Mouse (Mus musculus) c-Kit-positive CD71-positive TER-119-positive erythroid progenitor cells, embryonic 14.5 days (primary cell): ENCODE results near the gene Snrpg.
A peak's percentile ranks its signal among the peaks of the same experiment; 100 is the strongest.

Experiments
- DNase-seq: peaks from one replicate; pipeline ENCODE4 v3.0.0-alpha.2; 2013; ENCODE audit warnings: low spot score

The Snrpg gene

GRCm38 (mm10) chr6:86399995-86400394 lies 28.9 kb downstream of the Snrpg start:
- no peak for DNase-seq

- peak; percentile 75 for DNase-seq
Observed at GRCm38 (mm10) chr6:86400972-86401371, 29.9 kb downstream of the Snrpg start.

DNA sequence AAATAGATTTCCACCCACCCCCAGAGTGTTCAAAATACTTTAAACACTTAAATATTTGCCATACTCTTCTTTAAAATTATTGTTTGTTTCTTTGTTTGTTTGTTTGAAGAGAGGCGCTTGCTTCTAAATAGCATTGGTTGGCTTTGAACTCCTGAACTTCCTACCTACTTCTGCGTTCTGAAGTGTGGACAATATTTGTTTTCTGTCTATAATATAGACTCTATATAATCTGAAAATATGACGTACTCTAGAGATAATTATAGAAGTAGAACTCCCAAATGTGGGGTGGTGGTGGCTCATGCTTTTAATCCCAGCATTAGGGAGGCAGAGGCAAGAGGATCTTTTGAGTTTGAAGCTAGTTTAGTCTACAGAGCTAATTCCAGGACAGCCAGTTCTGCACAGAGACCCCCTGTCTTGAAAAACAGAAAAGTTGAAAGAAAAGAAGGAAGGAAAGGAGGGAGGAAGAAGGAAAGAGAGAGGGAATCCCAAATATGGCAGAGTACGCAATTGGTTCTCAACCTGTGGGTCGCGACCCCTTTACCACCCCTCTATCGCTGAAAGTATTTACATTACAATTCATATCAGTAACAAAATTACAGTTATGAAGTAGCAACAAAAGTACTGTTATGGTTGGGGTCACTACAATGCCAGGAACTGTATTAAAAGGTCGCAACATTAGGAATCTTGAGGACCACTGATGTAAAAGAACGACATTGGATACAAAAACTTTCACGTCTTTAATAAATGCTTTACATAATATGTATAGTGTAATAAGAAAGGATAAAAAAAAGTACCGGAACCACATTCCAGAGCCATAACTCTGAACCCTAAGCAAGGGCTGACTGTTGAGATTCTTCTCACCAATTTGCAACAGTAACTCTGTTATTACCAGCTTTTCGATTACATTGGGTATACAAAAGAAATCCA lies 31.8 kb downstream of the Snrpg start:
- DNase-seq = no peak

DNA sequence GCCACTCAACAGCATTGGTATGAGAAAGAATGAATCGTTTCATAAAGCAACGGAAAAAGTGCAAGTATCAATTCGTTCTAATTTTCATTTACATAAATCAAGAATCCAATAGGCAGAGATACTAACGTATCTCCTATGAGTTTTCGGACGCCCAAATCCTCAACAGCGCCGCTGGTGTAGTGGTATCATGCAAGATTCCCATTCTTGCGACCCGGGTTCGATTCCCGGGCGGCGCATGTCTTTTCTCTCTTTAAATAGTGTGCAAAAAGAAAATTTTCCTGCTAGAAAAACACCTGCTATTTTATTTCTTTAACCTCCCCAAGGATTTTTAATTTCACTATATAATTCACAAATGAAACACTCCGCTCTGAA lies 32.6 kb downstream of the Snrpg start:
- DNase-seq = peak; percentile 91

DNA sequence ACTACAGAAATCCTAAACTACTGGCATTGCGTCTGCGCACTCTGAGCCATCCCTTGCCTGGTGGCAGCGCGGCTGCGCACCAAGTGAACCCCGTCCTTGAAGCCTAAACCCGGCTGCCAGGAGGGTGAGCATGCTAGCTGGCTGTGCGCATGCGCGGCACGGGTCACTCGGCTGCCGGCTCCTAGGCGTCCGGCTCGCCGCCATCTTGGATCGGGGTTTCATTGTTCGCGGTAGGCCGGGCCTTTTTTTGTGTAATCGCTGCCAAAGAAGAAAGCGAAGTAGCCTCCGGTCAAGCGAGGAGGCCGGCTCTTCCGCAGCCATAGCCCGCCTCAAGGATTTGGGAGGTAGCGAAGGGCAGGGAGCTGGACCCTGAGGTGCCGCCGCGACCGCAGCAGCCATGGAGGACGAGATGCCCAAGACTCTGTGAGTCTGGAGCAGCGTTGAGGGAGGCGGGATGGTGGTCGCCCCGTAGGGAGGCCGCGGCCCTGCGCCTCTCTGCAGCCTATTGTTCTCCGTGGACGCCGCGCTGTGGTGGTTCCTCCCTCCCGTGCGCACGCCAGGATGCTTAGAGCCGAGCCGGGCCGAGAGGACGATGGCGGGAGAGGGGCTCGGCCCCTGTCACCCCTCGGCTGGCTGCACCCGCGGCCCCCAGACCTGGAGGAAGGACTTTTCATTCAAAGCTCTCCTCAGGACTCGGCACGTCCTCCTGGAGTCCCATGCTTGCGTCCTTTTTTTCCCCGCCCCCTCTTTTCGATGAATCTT lies 33.2 kb downstream of the Snrpg start, which contains the start of gene Tia1:
Gene Tia1 (plus strand): TSS at position 120 of the 762 bp plus-strand sequence.
- peak; percentile 95 for DNase-seq

DNA sequence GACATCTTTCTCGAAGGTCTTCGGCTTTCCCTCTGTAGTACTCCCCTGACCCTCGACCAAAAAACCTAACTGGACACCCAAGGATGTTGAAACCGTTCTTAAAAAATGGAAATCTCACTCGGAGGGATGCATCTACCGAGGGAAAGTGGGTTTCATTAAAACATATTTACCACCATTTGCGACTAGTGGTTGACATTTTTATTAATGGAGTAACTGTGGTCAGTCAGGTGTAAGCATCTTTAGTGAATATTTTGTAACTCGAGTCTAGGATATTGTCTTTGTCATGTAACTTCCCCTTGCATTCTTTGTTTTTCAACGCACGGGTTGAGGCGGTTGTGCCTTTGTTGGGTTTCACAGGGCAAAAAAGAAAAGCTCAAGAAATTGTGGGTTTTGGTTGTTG lies 33.9 kb downstream of the Snrpg start:
- no peak for DNase-seq

GRCm38 (mm10) chr6:86406306-86406705 lies 35.2 kb downstream of the Snrpg start:
- no peak for DNase-seq

DNA sequence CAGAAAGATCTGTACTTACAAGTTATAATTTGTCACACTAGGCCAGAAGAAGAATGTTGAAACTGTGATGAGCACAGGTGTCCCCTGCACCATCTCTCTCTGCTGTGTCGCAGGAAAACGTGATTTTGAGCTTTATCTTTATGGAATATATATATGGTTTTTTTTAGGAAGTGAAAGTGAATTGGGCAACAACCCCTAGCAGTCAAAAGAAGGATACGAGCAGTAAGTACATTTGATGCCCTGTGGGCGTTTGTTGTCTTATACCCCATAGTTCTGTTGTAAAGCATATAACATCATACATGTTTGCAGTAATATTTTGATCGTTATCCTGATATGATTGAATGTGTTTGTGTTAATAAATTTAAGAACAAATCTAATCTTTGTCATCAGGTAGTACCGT lies 47.6 kb downstream of the Snrpg start:
- DNase-seq = no peak

GRCm38 (mm10) chr6:86419239-86419638 lies 48.1 kb downstream of the Snrpg start:
- DNase-seq = no peak

DNA sequence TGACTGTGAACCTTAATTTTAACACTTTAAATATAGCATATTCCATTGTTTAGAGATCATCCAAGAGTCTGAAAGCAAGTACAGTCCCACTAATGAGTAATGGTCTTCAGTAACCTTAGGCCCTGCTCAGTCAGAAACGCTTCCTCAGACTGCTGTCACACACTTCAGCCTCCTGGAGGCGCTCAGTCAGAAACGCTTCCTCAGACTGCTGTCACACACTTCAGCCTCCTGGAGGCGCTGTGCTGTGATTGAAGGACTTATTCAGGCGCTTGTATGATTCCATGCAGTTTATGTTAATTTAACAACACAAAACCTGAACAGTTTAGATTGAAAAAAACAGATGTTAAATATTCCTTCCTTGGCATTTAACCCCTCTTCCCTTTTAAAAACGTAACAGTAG lies 49.4 kb downstream of the Snrpg start:
- DNase-seq = no peak

DNA sequence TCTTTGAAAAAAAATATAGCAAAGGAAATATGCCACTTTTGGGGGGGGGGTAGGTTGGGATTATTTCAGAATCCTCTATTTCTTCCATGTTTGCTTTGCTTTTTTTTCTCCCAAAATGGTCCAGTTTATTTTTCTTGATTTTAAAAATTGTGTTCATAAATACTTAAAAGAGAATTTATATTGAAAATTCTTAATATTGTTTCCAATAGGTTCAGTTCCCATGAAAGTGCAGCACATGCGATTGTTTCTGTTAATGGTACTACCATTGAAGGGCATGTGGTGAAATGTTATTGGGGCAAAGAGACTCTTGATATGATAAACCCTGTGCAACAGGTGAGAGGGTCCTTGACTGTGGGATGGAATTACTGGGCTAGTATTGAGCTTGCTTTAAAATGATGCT lies 55.3 kb downstream of the Snrpg start, which contains the start of gene Gm44790:
Gene Gm44790 (plus strand): TSS at position 301 of the 400 bp plus-strand sequence.
- no peak for DNase-seq
